Mouse (Mus musculus): ENCODE measurements around the gene 9230102O04Rik. TPM values are rescaled to one million over a fixed set of nuclear protein-coding genes. Genes with fewer than 3 reads are reported as not detected.

The 9230102O04Rik gene
- not detected in 2 replicates for polyA plus RNA-seq (2015; fragmentation: Nextera tagmentation; extraction: Ambion mirVana)

DNA sequence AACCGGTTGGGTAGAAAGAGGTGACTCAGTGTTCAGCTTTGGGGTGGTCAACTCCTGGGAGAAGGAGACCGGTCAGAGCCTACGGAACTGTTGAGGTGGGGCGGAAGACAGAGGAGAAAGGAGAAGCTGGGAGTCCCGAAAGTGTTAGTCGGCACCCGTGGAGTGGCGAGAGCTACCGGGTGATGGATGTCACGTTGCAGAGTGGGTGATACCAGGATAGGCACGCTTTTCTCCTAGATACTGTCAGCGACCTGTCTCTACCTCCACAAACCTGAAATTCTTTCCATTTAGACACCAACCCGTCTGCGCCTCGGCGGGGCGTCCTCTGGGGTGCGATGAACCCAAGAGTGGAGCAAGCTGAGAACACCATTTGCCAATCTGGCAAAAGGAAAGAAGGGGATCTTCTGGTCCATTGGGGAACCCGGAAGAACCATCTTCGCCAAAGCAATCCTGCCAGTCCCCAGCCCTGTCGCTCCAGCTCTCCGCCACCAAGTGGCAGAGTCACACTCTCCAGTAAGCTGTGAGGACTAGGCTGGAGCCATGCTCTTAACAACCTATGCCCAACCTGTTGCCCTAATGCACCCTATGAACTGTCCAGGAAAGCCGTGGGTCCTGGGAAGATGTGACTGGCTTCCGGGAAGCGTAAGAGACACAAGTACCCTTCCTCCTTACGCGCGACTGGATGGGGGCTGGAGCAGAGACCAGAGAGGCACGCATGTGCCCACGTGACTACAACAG lies at the start of gene 9230102O04Rik:
Gene 9230102O04Rik (minus strand): TSS at position 628 of the 738 bp plus-strand sequence.

GRCm38 (mm10) chr2:9889651-9890183 lies 377 bp upstream of the 9230102O04Rik start, which contains the start of gene Gata3:
Gata3 (minus strand) TSS chr2:9890034.

DNA sequence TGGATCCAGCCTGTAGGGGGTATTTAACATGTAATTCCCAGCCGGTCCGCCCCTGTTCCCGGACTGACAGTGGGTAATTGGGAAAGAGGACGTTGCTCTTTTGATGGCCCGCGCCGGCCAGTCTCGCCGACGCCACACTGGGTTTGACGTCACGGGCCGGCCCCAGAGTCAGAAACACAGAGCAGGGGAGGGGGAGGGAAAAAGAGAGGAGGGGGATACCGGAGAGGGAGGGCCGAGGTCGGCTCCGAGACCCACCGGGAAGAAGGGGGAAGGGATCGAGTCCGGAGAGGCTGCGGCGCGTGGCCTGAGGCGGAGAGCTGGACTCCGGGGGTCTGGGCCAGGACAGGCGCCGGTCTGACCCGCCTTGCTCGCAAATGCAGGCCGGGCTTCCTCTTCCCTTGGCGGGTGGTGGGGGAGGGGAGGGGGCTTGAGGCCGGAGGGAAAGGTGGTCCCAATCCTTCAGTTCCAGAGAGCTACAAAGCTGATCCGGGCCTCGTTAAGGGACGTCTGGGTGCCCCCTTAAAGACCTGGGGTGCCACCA lies 8.2 kb downstream of the 9230102O04Rik start, which contains the start of gene 4930412O13Rik:
Gene 4930412O13Rik (plus strand): TSS at position 202 of the 541 bp plus-strand sequence.

Other genes starting within 250 kb of the 9230102O04Rik start
- not detected in 2 replicates for gene 4930412O13Rik, start 8.3 kb downstream of the 9230102O04Rik start, polyA plus RNA-seq (2015; fragmentation: Nextera tagmentation; extraction: Ambion mirVana)
- gene Gata3, start 494 bp upstream of the 9230102O04Rik start, polyA plus RNA-seq (2015; fragmentation: Nextera tagmentation; extraction: Ambion mirVana) = 0.56 and 2.4 TPM in 2 replicates
- 5.7 and 5.8 TPM in 2 replicates for gene Taf3, start 159.1 kb upstream of the 9230102O04Rik start, polyA plus RNA-seq (2015; fragmentation: Nextera tagmentation; extraction: Ambion mirVana)
- gene Atp5c1, start 191.0 kb upstream of the 9230102O04Rik start, polyA plus RNA-seq (2015; fragmentation: Nextera tagmentation; extraction: Ambion mirVana) = 1,248 and 1,375 TPM in 2 replicates
- 14.5 and 18.2 TPM in 2 replicates for gene Kin, start 191.1 kb upstream of the 9230102O04Rik start, polyA plus RNA-seq (2015; fragmentation: Nextera tagmentation; extraction: Ambion mirVana)
- 0.10 and 0.29 TPM in 2 replicates for gene Itih2, start 241.9 kb upstream of the 9230102O04Rik start, polyA plus RNA-seq (2015; fragmentation: Nextera tagmentation; extraction: Ambion mirVana)